Mouse (Mus musculus) liver, adult 2 months (tissue): ENCODE measurements around the gene Eif1b. TPM values are rescaled to one million over a fixed set of nuclear protein-coding genes. Genes with fewer than 3 reads are reported as not detected.

Experiments
- DNase-seq: peaks from one replicate; pipeline ENCODE4 v3.0.0-alpha.2; 2011; ENCODE audit warnings: low read depth, low spot score; ENCODE audit errors: extremely low read depth
- H3K27ac ChIP-seq: fragments of 200-500 bp; replicated peaks from 2 replicates; pipeline ENCODE4 v1.5.1; 2012; ENCODE audit warnings: low read depth, mild to moderate bottlenecking, control low read depth, inconsistent platforms, low read length; ENCODE audit not compliant: insufficient read depth
- H3K27me3 ChIP-seq: fragments of 200-500 bp; 2 replicates; pipeline ENCODE4 v1.6.1; 2012; ENCODE audit warnings: mild to moderate bottlenecking, moderate library complexity, low read length, inconsistent platforms; ENCODE audit not compliant: control insufficient read depth, insufficient read depth
- H3K36me3 ChIP-seq: fragments of 200-500 bp; 2 replicates; pipeline ENCODE4 v1.6.1; 2012; ENCODE audit warnings: low read length, inconsistent platforms; ENCODE audit not compliant: control insufficient read depth, insufficient read depth
- H3K4me1 ChIP-seq: fragments of 200-500 bp; 2 replicates; pipeline ENCODE4 v1.6.1; 2011; ENCODE audit warnings: low read length; ENCODE audit not compliant: control insufficient read depth, insufficient read depth
- H3K4me3 ChIP-seq: fragments of 200-500 bp; 2 replicates; pipeline ENCODE4 v1.5.1; 2011; ENCODE audit warnings: low read depth, mild to moderate bottlenecking, control low read depth, low read length, moderate library complexity; ENCODE audit not compliant: insufficient read depth
- H3K79me2 ChIP-seq: fragments of 200-500 bp; 2 replicates; pipeline ENCODE4 v1.6.1; 2012; ENCODE audit warnings: inconsistent platforms, mild to moderate bottlenecking, low read length, moderate library complexity; ENCODE audit not compliant: control insufficient read depth, insufficient read depth
- H3K9ac ChIP-seq: fragments of 200-500 bp; 2 replicates; pipeline ENCODE4 v1.6.1; 2012; ENCODE audit warnings: low read depth, mild to moderate bottlenecking, control low read depth, inconsistent platforms, low read length
- CTCF ChIP-seq: fragments of 200-500 bp; IDR thresholded peaks from 2 replicates; pipeline ENCODE4 v1.5.1; 2011; ENCODE audit warnings: low read depth, low read length, control low read depth
- POLR2A ChIP-seq: fragments of 200-500 bp; IDR thresholded peaks from 2 replicates; pipeline ENCODE4 v1.6.1; 2011; ENCODE audit warnings: low read length, control low read depth; ENCODE audit not compliant: insufficient read depth; ENCODE audit errors: extremely low read depth
- WGBS: fragments of 180-500 bp; shearing (Covaris S2); methylation state at CpG from one replicate; pipeline ENCODE4 v1.1.7; 2018; 5-methylcytosine and 5-hydroxymethylcytosine counted together
- polyA plus RNA-seq: library from polyadenylated mRNA; depleted of rRNA; stranded (reverse); fragments of >200 nt; gene quantifications from 2 replicates; pipeline ENCODE4 v1.2.3, GENCODE M21; 2012; rRNA removed
- total RNA-seq: library from RNA; depleted of rRNA; stranded (reverse); fragments of >200 nt; gene quantifications from 2 replicates; pipeline ENCODE4 v1.2.3, GENCODE M21; 2014; rRNA removed

Eif1b gene
- total RNA-seq, result 14.7 and 18.8 TPM in 2 replicates
- 19.9 and 22.3 TPM in 2 replicates for polyA plus RNA-seq

DNA sequence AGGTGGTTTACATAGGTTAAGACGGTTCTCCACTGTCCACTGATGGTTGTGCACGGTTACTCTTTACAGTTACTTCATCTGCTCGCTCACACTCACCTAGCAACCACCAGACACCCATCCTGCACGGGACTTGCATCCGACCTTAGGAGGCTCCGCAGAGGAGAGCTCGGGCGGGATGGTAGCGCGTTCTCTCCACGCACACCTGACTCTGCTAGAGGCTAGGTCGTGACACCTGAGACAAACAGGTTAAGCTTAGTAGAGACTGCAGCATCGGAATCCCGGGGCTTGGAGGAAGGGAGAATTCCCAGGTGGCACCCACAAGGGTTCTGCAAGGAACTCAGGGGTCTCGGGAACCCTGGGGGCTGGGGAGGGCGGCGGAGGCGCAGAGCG lies at the start of gene Eif1b:
Gene Eif1b (plus strand): TSS at position 223 of the 390 bp plus-strand sequence.
- WGBS, result 4% methylated on average over 19 of the region's 19 CpGs
- peak; percentile 38 for DNase-seq
- H3K27me3 ChIP-seq, result no peaks in the 10 kb centered on the region

DNA sequence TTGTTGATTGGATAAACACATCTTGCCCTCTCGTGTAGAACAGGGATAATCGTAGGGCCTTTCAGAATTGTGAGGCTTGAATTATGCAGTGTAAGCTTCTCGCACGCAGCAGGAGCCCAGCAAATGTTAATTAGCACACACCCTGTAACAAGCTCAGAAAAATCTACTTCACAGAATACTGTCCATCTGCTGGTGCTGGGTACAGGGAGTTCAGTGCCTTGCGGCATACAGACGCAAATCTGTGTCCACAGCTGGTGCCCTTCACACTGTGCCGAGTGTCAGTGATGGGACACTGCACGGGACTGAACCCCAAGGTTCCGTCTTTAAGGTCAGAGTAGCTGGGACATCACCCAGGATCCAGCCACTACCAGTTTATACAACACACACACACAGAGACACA lies 47.4 kb upstream of the Eif1b start:
- no peak overlapping the region for H3K9ac ChIP-seq
- H3K79me2 ChIP-seq, result no peaks in the 10 kb centered on the region
- no peaks in the 10 kb centered on the region for H3K4me1 ChIP-seq
- H3K4me3 ChIP-seq, result no peak overlapping the region
- no peaks in the 10 kb centered on the region for H3K27me3 ChIP-seq
- WGBS, result 86% methylated on average over 9 of the region's 9 CpGs
- no peak for TF ChIP-seq POLR2A
- no peak for TF ChIP-seq CTCF
- no peak overlapping the region for H3K27ac ChIP-seq
- no peaks in the 10 kb centered on the region for H3K36me3 ChIP-seq
- no peak for DNase-seq

More for the DNA sequence above, at the start of gene Eif1b:
- H3K27ac ChIP-seq, result peak within 1 kb of the TSS; percentile 34
- H3K79me2 ChIP-seq, result no peaks in the 10 kb centered on the region
- peak within 1 kb of the TSS; percentile 91 for H3K9ac ChIP-seq
- H3K36me3 ChIP-seq, result peaks cover 5% of the 10 kb centered on the region
- peaks cover 4% of the 10 kb centered on the region; the same call in 1 of the 2 replicates for H3K4me1 ChIP-seq
- H3K4me3 ChIP-seq, result peak within 1 kb of the TSS; percentile 94
- TF ChIP-seq CTCF (no peak), POLR2A (no peak)

DNA sequence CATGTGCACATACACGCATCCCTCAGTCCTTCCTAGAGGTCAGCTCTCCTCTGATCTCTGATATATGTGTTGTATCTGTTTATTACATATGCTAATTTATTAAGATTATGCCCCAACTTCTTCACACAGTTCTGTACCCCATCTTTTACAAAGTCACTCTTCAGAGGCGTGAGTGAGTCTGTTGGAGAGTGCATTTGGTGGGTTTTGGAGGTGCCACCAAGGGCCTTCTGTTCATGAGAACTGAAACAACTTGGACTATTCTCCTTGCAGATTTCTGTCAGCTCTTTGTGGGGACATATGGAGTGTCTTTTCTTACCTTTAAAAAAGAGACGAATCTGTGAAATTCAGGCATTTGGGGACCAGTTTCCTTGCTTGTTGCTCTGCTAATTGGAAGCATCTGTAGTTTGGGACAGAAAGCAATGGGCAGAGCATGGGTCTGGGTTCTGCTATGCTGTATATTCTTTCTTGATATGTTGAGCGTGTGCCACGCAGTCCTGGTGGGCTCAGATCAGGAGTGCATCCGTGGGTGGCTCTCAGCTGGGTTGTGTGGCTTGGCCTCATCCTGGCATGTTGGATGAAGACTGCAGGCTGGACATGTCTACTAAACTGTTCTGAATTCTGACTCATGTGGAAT lies 42.2 kb upstream of the Eif1b start:
- Histone ChIP-seq H3K27me3 (no peaks in the 10 kb centered on the region), H3K79me2 (no peaks in the 10 kb centered on the region), H3K27ac (no peak overlapping the region), H3K9ac (no peak overlapping the region), H3K4me1 (no peaks in the 10 kb centered on the region), H3K36me3 (no peaks in the 10 kb centered on the region), H3K4me3 (no peak overlapping the region)
- 84% methylated on average over 6 of the region's 6 CpGs for WGBS
- DNase-seq, result no peak
- TF ChIP-seq CTCF, result no peak
- no peak for TF ChIP-seq POLR2A

DNA sequence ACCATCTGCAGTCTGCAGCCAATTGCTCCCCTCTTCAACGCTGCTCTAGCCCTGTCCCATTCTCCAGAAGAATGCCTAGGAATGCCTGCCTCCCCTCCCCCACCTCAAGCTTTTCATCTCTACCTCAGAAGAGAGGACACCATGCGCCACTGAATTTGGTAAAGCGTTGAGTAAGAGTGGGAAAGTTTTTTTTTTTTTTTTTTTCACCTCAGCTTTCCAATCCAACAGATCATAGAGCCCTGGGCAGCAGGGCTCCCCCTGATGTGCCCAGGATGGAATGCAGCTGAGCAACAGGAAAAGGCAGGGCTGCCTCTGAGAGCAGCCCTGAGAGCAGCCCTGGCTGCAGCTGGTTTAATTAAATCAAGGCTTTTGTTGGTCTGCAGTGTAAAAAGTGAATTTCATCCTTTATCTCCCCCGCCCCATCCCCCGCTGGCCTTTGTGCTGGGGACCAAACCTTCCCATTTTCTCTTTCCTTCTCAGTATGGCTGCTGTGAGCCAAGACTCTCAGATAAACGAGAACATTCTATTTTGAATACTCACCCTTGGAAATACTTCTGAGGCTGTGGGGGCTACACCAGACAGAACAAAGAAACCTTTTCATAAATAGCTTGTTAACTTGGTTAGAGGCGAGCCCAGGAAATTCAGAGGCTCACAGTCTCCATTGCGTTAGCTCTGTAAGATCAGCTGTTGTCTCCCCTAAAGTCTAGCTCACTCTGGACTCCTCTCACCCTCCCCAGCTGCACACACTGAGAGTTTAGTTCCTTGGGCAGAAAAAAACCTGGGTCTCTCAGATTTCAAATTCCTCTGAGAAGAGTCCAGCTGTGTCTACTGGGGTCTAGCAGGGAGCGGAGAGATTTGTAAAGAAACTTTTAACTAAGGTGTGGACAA lies 36.0 kb upstream of the Eif1b start:
- Histone ChIP-seq H3K4me1 (no peaks in the 10 kb centered on the region), H3K4me3 (no peak overlapping the region), H3K27me3 (no peaks in the 10 kb centered on the region), H3K79me2 (no peaks in the 10 kb centered on the region), H3K36me3 (no peaks in the 10 kb centered on the region), H3K27ac (no peak overlapping the region), H3K9ac (no peak overlapping the region)
- TF ChIP-seq CTCF (no peak), POLR2A (no peak)
- DNase-seq, result no peak
- WGBS, result 62% methylated on average over 9 of the region's 9 CpGs

DNA sequence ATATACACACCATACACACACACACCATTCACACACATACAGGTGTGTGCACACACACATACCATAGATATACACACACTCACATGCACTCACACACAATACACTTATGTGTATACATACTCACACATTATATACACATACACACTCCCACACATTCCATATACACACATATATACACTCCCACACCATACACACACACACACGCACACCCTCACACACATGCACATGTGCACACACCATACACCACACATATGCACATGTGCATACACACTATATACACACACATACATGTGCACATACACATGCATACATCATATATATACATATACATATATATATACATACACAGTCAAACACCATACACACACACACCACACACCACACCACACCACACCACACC lies 21.6 kb upstream of the Eif1b start:
- Histone ChIP-seq H3K9ac (no peak overlapping the region), H3K4me3 (no peak overlapping the region), H3K36me3 (no peaks in the 10 kb centered on the region), H3K27ac (no peak overlapping the region), H3K79me2 (no peaks in the 10 kb centered on the region), H3K27me3 (no peaks in the 10 kb centered on the region), H3K4me1 (no peaks in the 10 kb centered on the region)
- DNase-seq, result no peak
- WGBS, result 100% methylated on average over 1 of the region's 1 CpGs
- no peak for TF ChIP-seq CTCF
- TF ChIP-seq POLR2A, result no peak

DNA sequence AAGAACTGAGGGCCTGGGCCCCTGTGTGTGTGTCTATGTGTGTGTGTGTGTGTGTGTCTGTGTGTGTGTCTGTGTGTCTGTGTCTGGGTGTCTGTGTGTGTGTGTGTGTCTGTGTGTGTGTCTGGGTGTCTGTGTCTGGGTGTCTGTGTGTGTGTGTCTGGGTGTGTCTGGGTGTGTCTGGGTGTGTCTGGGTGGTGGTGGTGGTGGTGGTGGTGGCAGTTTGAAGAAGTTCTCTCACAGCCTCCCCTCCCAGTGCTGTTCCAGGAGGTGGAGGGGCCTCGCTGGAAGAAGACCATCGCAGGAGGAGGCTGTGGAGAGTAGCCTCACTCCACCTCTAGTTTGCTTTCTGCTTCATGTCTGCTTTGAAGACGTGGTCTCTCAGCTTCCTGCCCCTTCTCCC lies 10.4 kb upstream of the Eif1b start:
- Histone ChIP-seq H3K27ac (no peak overlapping the region), H3K9ac (no peak overlapping the region), H3K4me3 (no peak overlapping the region)

More for the DNA sequence above, 10.4 kb upstream of the Eif1b start:
- TF ChIP-seq CTCF, result no peak
- no peak for TF ChIP-seq POLR2A
- no peak for DNase-seq
- 76% methylated on average over 3 of the region's 3 CpGs for WGBS
- no peaks in the 10 kb centered on the region for H3K79me2 ChIP-seq
- no peaks in the 10 kb centered on the region for H3K36me3 ChIP-seq
- no peaks in the 10 kb centered on the region for H3K27me3 ChIP-seq
- H3K4me1 ChIP-seq, result no peaks in the 10 kb centered on the region
